Mouse (Mus musculus) embryonic fibroblast, embryonic 13.5 days (primary cell): ENCODE measurements around the gene Paics.

ENCODE experiments used
- CTCF ChIP-seq: IDR thresholded peaks from 2 replicates; pipeline ENCODE4 v1.5.1; 2011; ENCODE audit warnings: mild to moderate bottlenecking, control low read depth, low read length, moderate library complexity, borderline replicate concordance; ENCODE audit not compliant: insufficient read depth
- POLR2A ChIP-seq: IDR thresholded peaks from 2 replicates; pipeline ENCODE4 v1.6.1; 2011; ENCODE audit warnings: low read depth, mild to moderate bottlenecking, control low read depth, low read length, moderate library complexity

GRCm38 (mm10) chr5:76990789-76991188, 39.7 kb downstream of the Paics start:
- TF ChIP-seq POLR2A = no peak
- no peak for TF ChIP-seq CTCF
